In genomic region chr2:76676401-76677226, GRCm38 (mm10) we compare ENCODE assay signal across 8 mouse cellular contexts. TPM values are rescaled to one million over a fixed set of nuclear protein-coding genes. Genes with fewer than 3 reads are reported as not detected.
DNase-seq lines count a peak whose midpoint lies in the region; ATAC-seq lines count a peak whose summit lies in the region.

No protein-coding gene starts in this region.

- peaks cover 31% of the 10 kb centered on the region for H3K4me1 ChIP-seq in kidney, embryonic 15.5 days
- peaks cover 9% of the 10 kb centered on the region for H3K4me1 ChIP-seq in intestine, embryonic 14.5 days (replicated peaks; ENCODE audit: control insufficient read depth, insufficient read depth, low read length)
- H3K4me1 ChIP-seq in neural tube, embryonic 12.5 days: peaks cover 23% of the 10 kb centered on the region

- peaks cover 23% of the 10 kb centered on the region for H3K36me3 ChIP-seq in kidney, embryonic 15.5 days
- H3K36me3 ChIP-seq in intestine, embryonic 14.5 days (ENCODE audit: control insufficient read depth, insufficient read depth, low read length): peaks cover 12% of the 10 kb centered on the region
- peaks cover 3% of the 10 kb centered on the region; the same call in 1 of the 2 replicates for H3K36me3 ChIP-seq in neural tube, embryonic 12.5 days

- H3K4me3 ChIP-seq in kidney, embryonic 15.5 days (replicated peaks): peak overlapping the region; percentile 93
- peak overlapping the region; percentile 80 for H3K4me3 ChIP-seq in intestine, embryonic 14.5 days (ENCODE audit: low read depth, low read length)
- peak overlapping the region; percentile 87 for H3K4me3 ChIP-seq in neural tube, embryonic 12.5 days

- 37% methylated on average over 13 of the region's 13 CpGs for WGBS in kidney, embryonic 15.5 days
- 53% methylated on average over 13 of the region's 13 CpGs for WGBS in intestine, embryonic 14.5 days
- WGBS in neural tube, embryonic 12.5 days: 40% methylated on average over 13 of the region's 13 CpGs

- peak overlapping the region; percentile 72 for H3K4me2 ChIP-seq in kidney, embryonic 15.5 days
- H3K4me2 ChIP-seq in intestine, embryonic 14.5 days (ENCODE audit: low read length): peak overlapping the region; percentile 41
- H3K4me2 ChIP-seq in neural tube, embryonic 12.5 days (replicated peaks): peak overlapping the region; percentile 83

- ATAC-seq in kidney, embryonic 15.5 days (replicated peaks; ENCODE audit: low FRiP score): no peak
- no peak for ATAC-seq in intestine, embryonic 14.5 days (replicated peaks; ENCODE audit: low FRiP score, low TSS enrichment, low read depth)
- ATAC-seq in neural tube, embryonic 12.5 days (ENCODE audit: low FRiP score, low read depth): no peak
- no peak for ATAC-seq in monocyte, adult 5-6 weeks (replicated peaks; ENCODE audit: insufficient number of reproducible peaks, low FRiP score, low TSS enrichment, poor library complexity, severe bottlenecking)
- ATAC-seq in inflammation-experienced regulatory T-cells, adult 6 months: no peak

- no peak for DNase-seq in kidney, postnatal 14 days
- peak; percentile 56 for DNase-seq in adipocyte (ENCODE audit: low spot score)
- peak; percentile 56 for DNase-seq in intestine, embryonic 14.5 days (ENCODE audit: low spot score)
- no peak for DNase-seq in kidney, adult 11 months

- H3K9ac ChIP-seq in kidney, embryonic 15.5 days: peak overlapping the region; percentile 92
- no peak overlapping the region for H3K9ac ChIP-seq in intestine, embryonic 14.5 days (ENCODE audit: low read length)
- peak overlapping the region; percentile 86 for H3K9ac ChIP-seq in neural tube, embryonic 12.5 days

- H3K27me3 ChIP-seq in kidney, embryonic 15.5 days: no peaks in the 10 kb centered on the region
- no peaks in the 10 kb centered on the region for H3K27me3 ChIP-seq in intestine, embryonic 14.5 days (replicated peaks; ENCODE audit: control insufficient read depth, insufficient read depth, low read length)
- H3K27me3 ChIP-seq in neural tube, embryonic 12.5 days (replicated peaks): no peaks in the 10 kb centered on the region

- H3K27ac ChIP-seq in kidney, embryonic 15.5 days: peak overlapping the region; percentile 49; the same call in 1 of the 2 replicates
- H3K27ac ChIP-seq in intestine, embryonic 14.5 days (ENCODE audit: low read depth): no peak overlapping the region
- H3K27ac ChIP-seq in neural tube, embryonic 12.5 days: no peak overlapping the region

- H3K9me3 ChIP-seq in kidney, embryonic 15.5 days (replicated peaks): no peaks in the 10 kb centered on the region
- H3K9me3 ChIP-seq in intestine, embryonic 14.5 days (ENCODE audit: control insufficient read depth, low read length): no peaks in the 10 kb centered on the region
- no peaks in the 10 kb centered on the region for H3K9me3 ChIP-seq in neural tube, embryonic 12.5 days

RNA-seq across cellular contexts. Expression of gene Plekha3, which starts 1.5 kb away (rescaled TPM):
- 13.9 and 14.0 TPM in 2 replicates for polyA plus RNA-seq in kidney, embryonic 15.5 days (2015; fragmentation: Nextera tagmentation; extraction: Ambion mirVana)
- polyA plus RNA-seq in intestine, embryonic 14.5 days (2014; fragmentation: Nextera tagmentation; extraction: Ambion mirVana): 6.8 and 10.1 TPM in 2 replicates
- polyA plus RNA-seq in neural tube, embryonic 12.5 days (2016; fragmentation: Nextera tagmentation; extraction: Ambion mirVana): 16.3 and 17.4 TPM in 2 replicates
- 16.1 to 36.4 TPM (median 22.6 TPM) in 3 replicates for total RNA-seq in monocyte, adult 5-6 weeks (2017)
- polyA plus RNA-seq in inflammation-experienced regulatory T-cells, adult 6 months (2017; shearing (Covaris generic)): 10 to 100 TPM; 10.3 to 15.8 (median 12.0) TPM

RNA-seq across cellular contexts. Expression of gene Fkbp7, which starts 3.7 kb away (rescaled TPM):
- 65.4 and 66.7 TPM in 2 replicates for polyA plus RNA-seq in kidney, embryonic 15.5 days (2015; fragmentation: Nextera tagmentation; extraction: Ambion mirVana)
- polyA plus RNA-seq in intestine, embryonic 14.5 days (2014; fragmentation: Nextera tagmentation; extraction: Ambion mirVana): 57.6 and 57.9 TPM in 2 replicates
- polyA plus RNA-seq in neural tube, embryonic 12.5 days (2016; fragmentation: Nextera tagmentation; extraction: Ambion mirVana): 25.9 and 28.1 TPM in 2 replicates
- total RNA-seq in monocyte, adult 5-6 weeks (2017): 10.6 to 24.4 TPM (median 19.6 TPM) in 3 replicates
- 1 to 10 TPM; 2.5 to 3.7 (median 2.7) TPM for polyA plus RNA-seq in inflammation-experienced regulatory T-cells, adult 6 months (2017; shearing (Covaris generic))

RNA-seq across cellular contexts. Expression of gene Pjvk, which starts 28.3 kb away (rescaled TPM):
- polyA plus RNA-seq in kidney, embryonic 15.5 days (2015; fragmentation: Nextera tagmentation; extraction: Ambion mirVana): 1.6 and 2.7 TPM in 2 replicates
- polyA plus RNA-seq in intestine, embryonic 14.5 days (2014; fragmentation: Nextera tagmentation; extraction: Ambion mirVana): 0.58 TPM in 1 of 2 replicates, not detected in the other
- polyA plus RNA-seq in neural tube, embryonic 12.5 days (2016; fragmentation: Nextera tagmentation; extraction: Ambion mirVana): 0.87 and 1.1 TPM in 2 replicates
- total RNA-seq in monocyte, adult 5-6 weeks (2017): not detected in 3 replicates
- not detected for polyA plus RNA-seq in inflammation-experienced regulatory T-cells, adult 6 months (2017; shearing (Covaris generic))

RNA-seq across cellular contexts. Expression of gene Prkra, which starts 28.8 kb away (rescaled TPM):
- 78.8 and 80.5 TPM in 2 replicates for polyA plus RNA-seq in kidney, embryonic 15.5 days (2015; fragmentation: Nextera tagmentation; extraction: Ambion mirVana)
- polyA plus RNA-seq in intestine, embryonic 14.5 days (2014; fragmentation: Nextera tagmentation; extraction: Ambion mirVana): 52.5 and 60.1 TPM in 2 replicates
- 87.4 and 90.1 TPM in 2 replicates for polyA plus RNA-seq in neural tube, embryonic 12.5 days (2016; fragmentation: Nextera tagmentation; extraction: Ambion mirVana)
- total RNA-seq in monocyte, adult 5-6 weeks (2017): 7.7 to 16.5 TPM (median 9.2 TPM) in 3 replicates
- polyA plus RNA-seq in inflammation-experienced regulatory T-cells, adult 6 months (2017; shearing (Covaris generic)): 10 to 100 TPM; 10.6 to 12.0 (median 11.5) TPM

Comparison
In these comparisons a context has a peak if more than half of its experiments do, and no peak if none do; other contexts are left out.
1. DNase-seq: peak in adipocyte (single experiment) and intestine, embryonic 14.5 days (single experiment); none in kidney, postnatal 14 days (single experiment) and kidney, adult 11 months (single experiment).
2. Peak in every context shown above with its lines, with median percentiles within 50 percentile points of each other: H3K4me2 ChIP-seq and H3K4me3 ChIP-seq.